Mouse (Mus musculus): ENCODE data around the gene Pabpc4. TPM values are rescaled to one million over a fixed set of nuclear protein-coding genes. Genes with fewer than 3 reads are reported as not detected.
A peak's percentile ranks its signal among the peaks of the same experiment; 100 is the strongest.
"Not testable (repeated sequence)": the region's sequence is repeated elsewhere in the genome, so short reads cannot be mapped to it uniquely, and the experiment has no call there.

The Pabpc4 gene
- total RNA-seq, 2 experiments from 2014 or later = 294 to 317 TPM

DNA sequence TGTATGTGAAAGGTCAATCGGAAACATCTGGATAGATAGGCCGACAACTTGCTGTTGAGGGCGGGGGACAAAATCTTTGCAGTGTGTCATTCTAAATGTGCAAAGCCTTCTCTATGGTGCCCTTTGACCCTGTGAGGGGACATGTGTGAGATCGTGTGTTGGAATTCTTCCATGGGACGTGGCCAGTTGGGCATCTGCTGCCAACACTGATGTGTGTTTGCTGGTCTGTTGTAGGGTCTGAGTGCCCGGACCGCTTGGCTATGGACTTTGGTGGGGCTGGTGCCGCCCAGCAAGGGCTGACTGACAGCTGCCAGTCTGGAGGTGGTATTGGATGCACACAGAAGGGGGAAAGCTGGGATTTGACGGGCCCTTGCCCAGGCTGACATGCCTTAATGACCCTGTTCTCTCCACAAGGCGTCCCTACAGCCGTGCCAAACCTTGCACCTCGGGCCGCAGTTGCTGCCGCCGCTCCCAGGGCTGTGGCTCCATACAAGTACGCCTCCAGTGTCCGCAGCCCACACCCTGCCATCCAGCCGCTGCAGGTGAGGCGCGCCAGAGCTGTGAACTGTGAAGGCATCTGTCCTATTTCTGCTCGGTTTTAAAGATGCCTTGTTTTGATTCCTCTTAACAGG, 33.5 kb downstream of the Pabpc4 start:
- intact Hi-C loops (cut with DNase I) = no loop called here
- no peak for DNase-seq

DNA sequence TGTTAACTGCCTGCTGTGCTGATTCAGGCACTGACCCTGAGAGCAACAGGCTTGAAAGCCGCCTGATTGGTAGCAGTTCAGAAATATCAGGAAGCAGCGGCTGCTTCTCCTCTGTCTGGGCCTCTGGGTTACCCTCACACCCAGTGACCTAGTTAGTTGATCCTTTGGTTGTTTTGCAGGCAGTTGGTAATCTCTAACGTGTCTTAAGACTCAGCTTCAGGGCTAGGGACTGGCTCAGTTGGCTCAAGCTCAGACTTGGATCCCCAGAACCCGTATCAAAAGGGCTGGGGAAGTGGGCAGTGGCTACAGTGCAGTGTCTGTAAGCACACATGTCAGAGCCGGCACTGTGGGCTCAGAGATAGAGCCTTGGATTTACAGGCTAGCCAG, 34.0 kb downstream of the Pabpc4 start:
- intact Hi-C loops (cut with DNase I) = no loop called here
- no peak for DNase-seq

DNA sequence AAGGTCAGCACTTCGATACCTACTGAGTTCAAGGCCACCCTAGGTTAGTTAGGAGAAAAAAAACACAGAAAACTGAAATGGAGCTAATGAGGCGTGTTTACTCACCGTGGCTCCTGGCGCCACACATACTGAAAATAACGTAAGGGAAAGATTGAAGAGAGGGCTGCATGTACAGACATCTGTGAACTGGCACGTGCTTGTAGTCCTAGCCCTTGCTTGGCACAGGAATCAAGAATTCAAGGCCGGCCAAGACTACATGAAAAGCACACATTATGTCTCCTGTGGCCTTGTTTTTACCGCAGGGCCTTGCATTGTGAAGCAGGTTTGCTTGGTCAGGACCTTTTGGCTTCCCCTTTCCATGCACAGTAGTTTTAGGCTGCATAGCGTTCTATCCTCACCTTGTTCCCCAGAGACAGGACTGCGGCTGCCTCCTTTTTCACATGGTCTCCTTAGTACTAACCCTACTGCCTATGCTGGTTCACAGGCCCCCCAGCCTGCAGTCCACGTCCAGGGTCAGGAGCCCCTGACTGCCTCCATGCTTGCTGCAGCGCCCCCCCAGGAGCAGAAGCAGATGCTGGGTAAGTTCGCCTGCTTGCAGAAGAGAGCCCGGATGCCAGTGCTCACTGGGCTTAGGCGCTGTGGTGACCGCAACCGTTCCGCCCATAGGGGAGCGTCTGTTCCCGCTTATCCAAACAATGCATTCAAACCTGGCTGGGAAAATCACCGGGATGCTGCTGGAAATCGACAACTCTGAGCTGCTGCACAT, 35.2 kb downstream of the Pabpc4 start:
- no peak for DNase-seq
- intact Hi-C loops (cut with DNase I) = no loop called here

DNA sequence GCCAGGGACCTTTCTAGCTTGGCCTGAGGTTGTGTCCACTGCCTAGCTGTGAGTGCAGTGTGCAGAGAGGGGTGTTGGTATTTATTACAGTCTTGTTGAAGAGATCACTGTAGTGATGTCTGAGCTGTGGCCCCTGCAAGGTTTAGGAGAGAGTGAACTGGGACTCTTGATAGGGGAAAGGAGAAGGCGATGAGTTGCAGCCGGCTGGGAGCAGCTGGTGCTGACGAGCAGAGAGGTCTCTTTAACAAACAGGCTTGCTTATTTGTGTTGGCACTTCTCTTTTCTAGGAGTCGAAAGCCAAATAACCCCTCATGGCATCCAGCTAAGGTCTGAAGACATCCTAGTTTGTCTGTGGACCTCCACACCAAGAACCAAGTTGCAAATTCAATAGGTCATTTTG, 36.1 kb downstream of the Pabpc4 start:
- DNase-seq = no peak
- intact Hi-C loops (cut with DNase I) = no loop called here

DNA sequence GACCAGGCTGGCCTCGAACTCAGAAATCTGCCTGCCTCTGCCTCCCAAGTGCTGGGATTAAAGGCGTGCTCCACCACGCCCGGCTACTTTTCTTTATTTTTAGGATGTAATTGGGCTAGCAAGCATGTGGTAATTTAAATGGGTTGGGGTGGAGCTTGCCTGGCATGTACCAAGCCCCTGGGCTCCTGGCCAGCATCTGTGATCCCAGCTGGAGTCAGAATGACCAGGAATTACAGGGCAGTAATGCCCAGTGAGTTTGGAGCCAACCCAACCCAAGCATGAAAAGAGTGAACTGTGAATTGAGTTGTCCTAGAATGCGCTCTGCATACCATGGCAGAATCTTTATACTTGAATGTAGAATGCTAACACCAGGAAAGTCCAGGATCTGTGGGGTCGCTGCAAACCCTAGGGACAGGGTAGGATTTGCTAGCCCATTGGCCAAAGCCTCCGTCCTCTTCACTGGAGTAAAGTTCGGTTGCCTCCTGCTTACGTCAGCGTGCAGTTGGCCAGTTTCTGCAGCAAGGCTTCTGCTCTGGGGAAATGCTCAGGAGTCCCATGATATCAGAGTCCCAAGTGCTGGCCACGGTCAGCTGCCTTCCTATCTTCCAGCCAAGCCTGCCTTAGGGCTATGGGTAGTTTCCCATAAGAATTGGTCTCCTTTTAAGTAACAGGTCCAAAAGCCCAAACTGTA, 37.0 kb downstream of the Pabpc4 start:
- peak in 1 of 2 experiments; percentile 27 for DNase-seq
- intact Hi-C loops (cut with DNase I) = no loop called here

DNA sequence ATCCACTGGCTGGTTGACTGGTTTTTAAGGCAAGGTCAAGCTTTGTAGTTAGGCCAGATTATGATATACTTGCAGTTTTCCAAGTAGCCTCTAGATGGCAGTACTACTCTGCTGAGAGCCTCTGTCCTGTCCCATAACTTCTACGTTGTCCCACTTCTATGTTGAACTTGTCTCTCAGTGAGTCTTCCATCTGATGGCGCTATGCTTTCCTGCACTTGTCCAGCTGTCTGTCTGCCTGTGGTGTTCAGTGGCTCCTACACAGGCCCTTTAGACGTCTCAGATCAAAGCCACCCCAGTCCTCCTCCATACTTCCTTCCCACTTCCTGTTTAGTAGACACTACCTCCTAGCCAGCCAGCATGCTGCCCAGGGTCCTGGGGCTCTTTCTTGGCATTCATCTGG, 43.6 kb downstream of the Pabpc4 start:
- intact Hi-C loops (cut with DNase I) = loop anchor here (5.0 to 10.0 kb wide), 3 partner anchors 57 to 219 kb away; no protein-coding TSS in a partner anchor
- DNase-seq = no peak

DNA sequence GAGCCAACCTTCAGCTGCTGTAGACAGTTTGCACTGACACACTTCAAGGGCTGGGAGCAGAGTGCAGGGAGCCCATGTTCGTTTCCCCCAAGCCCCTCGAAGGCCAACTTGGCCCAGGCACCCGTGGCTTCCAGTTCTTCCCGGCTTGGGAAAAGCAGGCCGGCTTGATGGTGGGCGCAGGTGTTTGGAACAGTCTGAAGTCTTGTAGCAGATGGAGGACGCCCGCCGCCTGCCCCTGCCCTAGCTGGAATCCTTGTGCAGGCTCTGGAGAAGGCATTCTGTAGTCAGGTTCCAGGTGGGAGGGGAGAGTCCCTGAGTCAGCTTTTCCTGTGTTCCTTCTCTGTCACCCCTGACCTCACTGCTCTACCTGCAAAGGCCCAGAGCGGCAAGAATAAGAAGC, 44.8 kb downstream of the Pabpc4 start:
- no peak for DNase-seq
- intact Hi-C loops (cut with DNase I) = loop anchor here (5.0 to 10.0 kb wide), 3 partner anchors 55 to 218 kb away; no protein-coding TSS in a partner anchor

DNA sequence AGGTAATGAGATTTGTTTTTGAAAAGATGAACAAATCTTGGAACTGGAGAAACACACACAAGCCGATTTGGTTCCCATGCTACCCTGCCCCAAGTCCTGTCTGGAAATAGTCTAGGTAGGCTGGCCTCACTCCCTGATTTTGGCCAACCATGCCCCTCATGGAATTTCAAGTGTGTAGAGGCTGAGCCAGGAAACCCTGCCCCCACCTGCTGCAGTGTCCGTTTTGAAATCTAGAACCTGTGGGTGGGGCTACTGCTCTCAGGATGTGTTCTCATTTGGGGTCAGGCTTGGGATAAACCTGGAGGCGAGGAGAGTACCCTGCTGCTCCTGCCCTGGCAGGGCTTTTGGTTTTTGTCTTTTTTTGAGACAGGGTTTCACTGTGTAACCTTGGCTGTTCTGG, 46.1 kb downstream of the Pabpc4 start:
- intact Hi-C loops (cut with DNase I) = loop anchor here (5.0 to 10.0 kb wide), 3 partner anchors 54 to 217 kb away; no protein-coding TSS in a partner anchor
- no peak for DNase-seq

DNA sequence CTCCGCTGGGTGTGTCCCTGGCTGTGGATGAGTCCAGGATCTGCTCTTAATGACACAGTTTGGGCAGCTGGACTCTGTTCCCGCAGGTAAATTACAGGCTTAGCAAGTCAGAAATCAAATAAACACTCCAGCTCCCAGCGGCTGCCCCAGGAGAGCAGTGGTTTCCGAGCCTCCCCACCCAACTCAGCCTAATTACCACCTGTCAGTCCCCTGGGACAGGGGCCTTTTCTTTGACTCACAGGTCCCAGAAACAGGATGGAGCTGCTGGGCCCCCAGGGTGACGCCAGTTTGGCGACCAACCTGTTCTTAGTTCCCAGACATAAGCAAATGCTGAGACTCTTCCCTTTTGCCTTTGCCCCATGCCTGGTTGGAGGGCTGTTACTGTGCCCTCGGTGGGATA, 49.7 kb downstream of the Pabpc4 start:
- intact Hi-C loops (cut with DNase I) = no loop called here
- DNase-seq = no peak

DNA sequence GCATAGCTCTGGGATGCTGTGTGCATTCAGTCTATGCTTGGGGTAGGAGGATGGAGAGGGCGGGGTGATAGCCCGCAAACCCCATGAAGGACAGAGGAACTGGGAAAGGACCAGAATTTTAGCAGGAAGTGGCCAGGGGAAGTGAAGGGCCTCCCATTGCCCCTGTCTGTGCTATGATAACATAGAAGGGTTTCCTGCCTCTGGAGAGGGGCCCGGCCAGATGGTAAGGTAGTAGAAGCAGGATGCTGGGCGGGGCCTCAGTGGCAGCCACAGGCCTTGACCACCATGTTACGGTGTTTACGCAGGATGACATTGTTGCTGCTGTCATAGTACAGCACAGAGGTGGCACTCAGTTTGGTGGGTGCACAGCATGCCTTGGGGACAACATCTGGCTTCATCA, 50.9 kb downstream of the Pabpc4 start:
- no peak for DNase-seq
- intact Hi-C loops (cut with DNase I) = no loop called here

DNA sequence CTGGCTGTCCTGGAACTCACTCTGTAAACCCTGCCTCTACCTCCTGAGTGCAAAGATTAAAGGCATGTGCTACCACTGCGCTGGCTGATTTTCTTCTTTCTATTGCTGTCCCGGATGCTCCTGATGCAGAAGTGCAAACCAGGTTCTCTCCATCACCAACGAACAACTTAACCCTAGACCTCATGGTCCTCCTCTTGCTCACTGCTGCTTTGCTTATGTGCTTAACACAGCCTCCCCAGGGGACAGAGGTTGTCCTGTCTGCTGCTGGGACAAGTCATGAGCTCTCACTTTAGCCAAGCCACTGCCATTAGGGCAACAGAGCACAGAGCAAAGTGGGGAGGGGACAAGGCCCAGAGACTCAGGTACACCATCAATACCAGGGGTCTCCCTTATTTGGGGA, 52.3 kb downstream of the Pabpc4 start:
- intact Hi-C loops (cut with DNase I) = no loop called here

DNA sequence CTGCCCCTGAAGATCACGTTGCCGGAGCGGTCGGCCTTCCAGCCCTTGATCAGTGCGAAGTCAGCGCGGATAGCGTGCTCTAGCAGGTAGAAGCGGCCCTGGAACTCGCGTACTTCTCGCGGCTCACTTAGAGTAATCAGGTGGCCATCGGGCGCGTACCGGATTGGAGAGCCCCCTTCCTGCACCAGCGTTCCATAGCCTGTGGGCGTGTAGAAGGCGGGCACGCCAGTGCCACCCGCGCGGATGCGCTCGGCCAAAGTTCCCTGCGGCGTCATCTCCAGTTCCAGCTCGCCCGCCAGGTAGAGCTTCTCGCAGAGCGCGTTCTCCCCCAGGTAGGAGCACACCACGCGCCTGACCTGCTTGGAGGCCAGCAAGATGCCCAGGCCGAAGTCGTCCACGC, 60.8 kb downstream of the Pabpc4 start:
- intact Hi-C loops (cut with DNase I); DNase-seq: not testable (repeated sequence)

More for the DNA sequence above, 52.3 kb downstream of the Pabpc4 start:
- no peak for DNase-seq

DNA sequence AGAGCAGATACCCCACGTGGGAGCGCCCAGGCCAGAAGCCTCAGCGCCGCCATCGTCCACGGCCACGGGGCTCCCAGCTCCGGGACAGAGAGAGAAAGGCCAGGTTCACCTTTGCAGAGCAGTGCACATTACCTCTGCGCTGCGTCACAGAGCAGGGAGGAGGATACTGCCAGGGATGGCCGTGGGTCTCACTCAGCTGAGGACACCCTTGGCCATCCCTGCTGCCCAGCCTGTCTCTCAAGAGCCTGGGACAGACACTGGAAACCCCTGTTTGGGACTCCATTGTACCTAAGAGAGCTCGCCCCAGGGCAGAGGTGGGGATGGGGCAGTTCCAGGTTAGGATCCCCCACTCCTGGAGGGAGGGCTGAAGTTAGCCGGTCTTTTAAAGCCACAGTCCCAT, 61.4 kb downstream of the Pabpc4 start, which contains the start of gene Oxct2a:
TSS of gene Oxct2a (minus strand) at position 101 of the 400 bp plus-strand sequence.
- DNase-seq = no peak
- intact Hi-C loops (cut with DNase I) = no loop called here

DNA sequence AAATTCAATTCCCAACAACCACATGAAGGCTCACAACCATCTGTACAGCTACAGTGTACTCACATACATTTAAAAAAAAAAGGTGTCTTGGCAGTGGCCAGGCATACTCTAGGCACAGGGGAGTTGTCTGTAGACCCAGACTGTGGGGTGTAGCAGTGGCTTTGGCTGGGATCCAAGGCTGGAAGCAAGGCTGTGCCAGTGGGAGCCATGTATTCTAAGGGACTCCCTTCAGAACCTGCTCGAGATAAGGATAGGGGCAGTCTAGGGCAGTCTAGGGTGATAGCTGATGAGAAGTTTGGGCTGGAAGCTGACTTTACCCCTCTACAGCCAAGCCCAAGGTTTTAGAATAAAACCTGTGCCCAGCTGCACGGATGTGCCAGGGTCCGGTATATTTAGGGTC, 63.9 kb downstream of the Pabpc4 start:
- intact Hi-C loops (cut with DNase I) = no loop called here
- no peak for DNase-seq

DNA sequence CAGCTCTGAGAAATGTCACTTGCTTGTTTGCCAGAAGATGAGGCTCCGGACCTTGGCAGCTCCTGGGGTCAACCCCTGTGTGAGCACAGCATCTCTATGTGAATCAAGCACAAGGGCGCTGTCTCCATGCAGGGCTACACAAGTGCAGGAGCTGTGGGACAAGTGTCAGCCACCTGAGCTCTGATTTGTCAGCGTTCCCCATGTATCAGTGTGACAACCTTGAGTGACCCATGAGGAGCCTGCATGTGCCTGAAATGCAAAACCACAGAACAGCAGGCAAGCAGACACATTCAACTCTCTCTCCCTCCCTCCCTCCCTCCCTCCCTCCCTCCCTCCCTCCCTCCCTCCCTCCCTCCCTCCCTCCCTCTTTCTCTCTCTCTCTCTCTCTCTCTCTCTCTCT, 65.5 kb downstream of the Pabpc4 start:
- intact Hi-C loops (cut with DNase I) = no loop called here
- DNase-seq = no peak

DNA sequence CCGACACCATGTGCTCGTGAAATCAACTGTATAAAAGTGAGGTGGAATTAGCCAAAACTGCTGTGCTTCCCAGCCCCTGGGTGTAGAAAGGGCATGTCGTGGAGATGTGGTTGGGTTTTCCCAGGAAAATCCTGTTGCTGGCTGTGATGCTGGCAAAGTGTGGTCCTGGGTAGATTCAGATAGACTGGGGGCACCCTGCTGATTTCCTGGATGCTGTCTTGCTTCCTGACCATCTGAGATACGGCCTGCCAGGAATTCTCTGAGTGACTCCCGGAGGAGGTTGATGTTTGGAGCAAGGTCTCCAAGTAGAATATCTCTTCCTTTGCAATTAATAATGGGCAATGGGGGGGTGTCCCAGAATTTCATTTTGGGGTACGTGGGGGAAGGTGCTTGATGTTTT, 66.8 kb downstream of the Pabpc4 start:
- intact Hi-C loops (cut with DNase I) = no loop called here
- DNase-seq = no peak

DNA sequence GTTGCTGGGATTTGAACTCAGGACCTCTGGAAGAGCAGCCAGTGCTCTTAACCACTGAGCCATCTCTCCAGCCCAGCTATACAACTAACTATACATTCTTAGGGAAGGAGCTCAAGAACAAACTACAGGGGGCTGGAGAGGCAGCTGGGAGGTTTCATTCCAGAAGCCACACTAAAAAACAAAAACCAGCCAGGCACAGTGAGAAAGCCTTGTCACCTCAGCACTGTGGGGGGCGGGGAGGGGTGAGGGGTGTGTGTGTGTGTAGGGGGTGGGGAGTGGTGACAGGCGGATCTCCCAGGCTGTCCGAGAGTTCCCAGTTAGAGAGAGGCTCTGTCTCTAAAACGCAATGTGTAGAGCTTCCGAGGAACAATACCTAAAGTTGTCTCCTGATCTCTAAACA, 69.2 kb downstream of the Pabpc4 start:
- DNase-seq = no peak
- intact Hi-C loops (cut with DNase I) = no loop called here

DNA sequence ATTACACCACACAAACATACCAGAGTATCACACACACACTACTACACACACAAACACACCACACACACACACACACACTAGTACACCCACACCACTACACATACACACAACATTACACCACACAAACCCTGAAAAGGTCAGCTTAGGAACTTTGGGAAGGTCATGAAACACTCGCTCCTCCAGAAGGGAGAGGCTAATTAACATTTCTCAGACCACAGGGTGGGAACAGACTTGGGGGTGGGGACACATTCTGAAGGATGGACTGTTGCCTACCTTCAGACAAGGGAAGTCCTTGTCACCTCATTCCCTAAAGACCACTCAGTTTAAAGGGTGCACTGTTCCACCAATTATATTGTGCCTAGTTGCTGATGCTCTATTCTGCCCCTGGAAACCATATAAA, 69.8 kb downstream of the Pabpc4 start:
- DNase-seq; intact Hi-C loops (cut with DNase I): not testable (repeated sequence)

DNA sequence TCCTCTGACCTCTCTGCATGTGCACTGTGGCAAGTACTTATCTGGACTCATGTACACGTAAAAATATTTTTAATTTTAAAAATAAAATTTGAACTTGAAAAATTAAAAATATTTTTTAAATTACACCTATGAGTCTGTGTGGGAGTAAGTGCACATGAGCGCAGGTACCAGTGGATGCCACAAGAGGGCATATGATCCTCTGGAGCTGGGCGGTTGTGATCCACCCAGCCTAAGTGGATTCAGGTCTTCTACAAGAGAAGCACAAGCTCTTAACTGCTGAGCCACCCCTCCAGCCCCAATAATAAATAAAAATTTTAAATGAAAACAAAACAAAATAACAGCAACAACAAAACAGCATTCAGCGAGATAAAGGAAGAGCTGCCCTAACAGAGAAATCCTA, 71.0 kb downstream of the Pabpc4 start:
- DNase-seq = no peak
- intact Hi-C loops (cut with DNase I) = no loop called here

DNA sequence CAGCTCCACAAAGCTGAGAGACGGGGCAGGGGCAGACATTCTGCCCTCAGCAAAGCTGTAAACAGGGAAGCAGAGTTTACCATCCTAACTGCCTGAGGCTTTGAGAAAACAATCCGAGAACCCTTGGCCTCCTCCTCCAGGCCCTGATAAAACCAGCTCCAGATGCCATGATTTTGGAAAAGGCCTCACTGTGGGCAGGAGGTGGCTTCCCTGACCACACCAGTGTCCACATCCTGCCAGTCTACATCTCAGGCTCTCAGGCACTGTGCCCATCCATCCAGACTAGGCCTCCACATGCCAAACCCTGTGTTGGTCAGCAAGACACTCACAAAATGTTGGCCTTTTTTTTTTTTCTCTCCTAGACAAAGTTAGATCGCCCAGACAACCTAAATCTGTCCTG, 72.0 kb downstream of the Pabpc4 start:
- intact Hi-C loops (cut with DNase I) = no loop called here
- DNase-seq = no peak

DNA sequence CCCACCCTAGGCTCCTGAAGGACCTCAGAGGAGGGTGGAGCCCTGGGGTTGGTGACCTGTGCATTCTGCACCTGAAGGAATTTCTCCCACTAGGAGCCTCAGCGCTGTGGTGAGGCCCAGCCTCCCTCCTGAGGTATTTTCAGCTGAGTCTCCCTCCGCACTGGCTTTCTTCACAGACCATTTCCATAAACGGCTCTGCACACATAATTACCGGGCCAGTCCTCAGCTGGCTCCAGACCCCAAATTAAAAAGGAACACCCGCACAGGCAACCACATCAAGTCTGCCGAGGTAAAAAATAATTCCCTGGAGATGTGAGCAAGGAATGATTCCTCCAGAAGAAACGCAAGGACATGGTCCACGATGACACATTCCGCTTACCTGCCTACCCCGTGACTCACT, 73.1 kb downstream of the Pabpc4 start:
- DNase-seq; intact Hi-C loops (cut with DNase I): not testable (repeated sequence)
